Mouse (Mus musculus) limb, embryonic 15.5 days (tissue): ENCODE data around the gene Cadm1. TPM values are rescaled to one million over a fixed set of nuclear protein-coding genes. Genes with fewer than 3 reads are reported as not detected.

Source experiments
- ATAC-seq: fragments of 200-750 bp; cut with Nextera tagmentation; 2 replicates; pipeline ENCODE4 v1.8.0; 2017; ENCODE audit warnings: low read depth, moderate TSS enrichment; ENCODE audit not compliant: insufficient number of reproducible peaks, low FRiP score, low TSS enrichment
- H3K27ac ChIP-seq: fragments of 300-500 bp; sonication (generic); 2 replicates; pipeline ENCODE4 v1.5.1; 2015; ENCODE audit warnings: moderate library complexity, mild to moderate bottlenecking, inconsistent platforms
- H3K27me3 ChIP-seq: fragments of 300-500 bp; sonication (generic); 2 replicates; pipeline ENCODE4 v1.6.1; 2015; ENCODE audit warnings: inconsistent platforms
- H3K36me3 ChIP-seq: fragments of 300-500 bp; sonication (generic); 2 replicates; pipeline ENCODE4 v1.6.1; 2015; ENCODE audit warnings: inconsistent platforms
- H3K4me1 ChIP-seq: fragments of 300-500 bp; sonication (generic); 2 replicates; pipeline ENCODE4 v1.6.1; 2015; ENCODE audit warnings: inconsistent platforms
- H3K4me2 ChIP-seq: fragments of 300-500 bp; sonication (generic); 2 replicates; pipeline ENCODE4 v1.6.1; 2015; ENCODE audit warnings: mild to moderate bottlenecking, inconsistent platforms
- H3K4me3 ChIP-seq: fragments of 300-500 bp; sonication (generic); 2 replicates; pipeline ENCODE4 v1.5.1; 2015; ENCODE audit warnings: mild to moderate bottlenecking, inconsistent platforms
- H3K9ac ChIP-seq: fragments of 300-500 bp; sonication (generic); 2 replicates; pipeline ENCODE4 v1.6.1; 2015; ENCODE audit warnings: inconsistent platforms
- H3K9me3 ChIP-seq: fragments of 300-500 bp; sonication (generic); 2 replicates; pipeline ENCODE4 v1.6.1; 2016; ENCODE audit warnings: inconsistent platforms
- WGBS: fragments of 180-500 bp; shearing (Covaris S2); methylation state at CpG from one replicate; pipeline ENCODE4 v1.1.7; 2015; 5-methylcytosine and 5-hydroxymethylcytosine counted together
- polyA plus RNA-seq: library from polyadenylated mRNA; unstranded; fragments of >200 nt; fragmentation: Nextera tagmentation; extraction: Ambion mirVana; gene quantifications from 2 replicates; pipeline ENCODE4 v1.2.1, GENCODE M21; 2015

Gene Cadm1
- polyA plus RNA-seq, 1 experiment from 2014 or later: 30.0 TPM

DNA sequence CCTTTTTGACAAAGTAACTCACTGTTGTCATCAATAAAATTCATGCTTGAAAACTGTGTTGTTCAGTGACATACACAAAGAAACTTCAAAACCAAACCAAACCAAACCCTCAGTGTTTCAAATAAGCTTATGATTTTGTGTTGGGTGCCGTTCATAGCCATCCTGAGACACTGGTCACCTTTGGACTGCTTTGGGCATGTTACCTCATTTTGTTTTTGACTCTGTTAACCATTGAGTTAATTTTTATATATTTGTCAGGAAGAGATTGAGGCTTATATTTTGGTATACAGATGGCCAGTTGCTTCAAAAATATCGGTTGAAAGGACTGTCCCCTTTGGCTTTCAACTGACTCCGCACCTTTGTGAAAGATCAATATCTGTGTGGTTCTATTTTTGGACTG is 30.8 kb downstream of the Cadm1 start:
- WGBS: 96% methylated on average over 3 of the region's 3 CpGs
- no peaks in the 10 kb centered on the region for H3K9me3 ChIP-seq

DNA sequence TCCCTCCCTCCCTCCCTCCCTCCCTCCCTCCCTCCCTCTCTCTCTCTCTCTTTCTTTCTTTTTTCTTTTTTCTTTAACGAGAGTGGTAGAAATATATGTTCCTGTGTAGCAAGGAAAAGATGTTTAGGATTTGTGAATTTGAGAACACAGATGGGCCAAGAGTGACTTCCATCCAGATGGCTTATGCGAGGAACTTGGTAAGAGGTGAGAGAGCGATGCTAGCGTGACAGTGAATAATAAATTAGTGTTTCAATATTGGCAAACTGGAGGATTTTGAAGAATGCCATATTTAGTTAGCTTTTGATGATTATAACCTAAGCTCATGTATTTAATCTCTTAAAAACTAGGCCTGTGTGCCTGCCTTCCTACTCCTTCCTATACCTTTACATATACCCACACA is 31.6 kb downstream of the Cadm1 start:
- WGBS: 76% methylated on average over 4 of the region's 4 CpGs
- ATAC-seq: no peak

More for the DNA sequence above, 30.8 kb downstream of the Cadm1 start:
- Histone ChIP-seq H3K4me2 (no peak overlapping the region), H3K27me3 (no peaks in the 10 kb centered on the region), H3K4me1 (peaks cover 4% of the 10 kb centered on the region; the same call in 1 of the 2 replicates), H3K36me3 (no peaks in the 10 kb centered on the region), H3K4me3 (no peak overlapping the region), H3K27ac (no peak overlapping the region), H3K9ac (no peak overlapping the region)
- ATAC-seq: no peak

DNA sequence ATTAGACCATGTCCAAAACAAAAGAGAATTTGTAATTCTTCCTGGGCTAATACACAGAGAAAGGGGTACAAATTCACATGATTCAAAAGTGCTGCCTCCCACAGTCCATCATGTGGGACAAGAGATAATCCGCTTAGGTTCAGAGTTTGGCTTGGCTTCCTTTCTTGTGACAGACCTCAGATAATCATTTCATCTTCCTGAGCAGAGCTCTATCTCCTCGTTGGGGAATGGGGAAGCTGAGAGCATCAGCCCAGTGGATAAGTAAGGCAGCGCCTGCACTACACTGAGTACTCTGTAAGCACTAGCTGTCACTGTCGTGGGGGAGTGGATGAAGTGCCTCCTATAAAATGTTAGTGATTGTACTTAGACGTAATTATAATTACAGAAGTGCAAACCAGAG is 35.1 kb downstream of the Cadm1 start:
- H3K36me3 ChIP-seq: no peaks in the 10 kb centered on the region
- no peak overlapping the region for H3K4me3 ChIP-seq
- H3K27me3 ChIP-seq: peaks cover 3% of the 10 kb centered on the region; the same call in 1 of the 2 replicates
- H3K4me1 ChIP-seq: no peaks in the 10 kb centered on the region
- no peak overlapping the region for H3K4me2 ChIP-seq
- no peak overlapping the region for H3K9ac ChIP-seq
- ATAC-seq: no peak
- 61% methylated on average over 5 of the region's 5 CpGs for WGBS
- H3K27ac ChIP-seq: no peak overlapping the region
- H3K9me3 ChIP-seq: no peaks in the 10 kb centered on the region

More for the DNA sequence above, 31.6 kb downstream of the Cadm1 start:
- no peaks in the 10 kb centered on the region for H3K27me3 ChIP-seq
- H3K36me3 ChIP-seq: no peaks in the 10 kb centered on the region
- no peaks in the 10 kb centered on the region for H3K9me3 ChIP-seq
- no peak overlapping the region for H3K27ac ChIP-seq
- H3K9ac ChIP-seq: no peak overlapping the region
- H3K4me1 ChIP-seq: peaks cover 4% of the 10 kb centered on the region; the same call in 1 of the 2 replicates
- no peak overlapping the region for H3K4me2 ChIP-seq
- no peak overlapping the region for H3K4me3 ChIP-seq

DNA sequence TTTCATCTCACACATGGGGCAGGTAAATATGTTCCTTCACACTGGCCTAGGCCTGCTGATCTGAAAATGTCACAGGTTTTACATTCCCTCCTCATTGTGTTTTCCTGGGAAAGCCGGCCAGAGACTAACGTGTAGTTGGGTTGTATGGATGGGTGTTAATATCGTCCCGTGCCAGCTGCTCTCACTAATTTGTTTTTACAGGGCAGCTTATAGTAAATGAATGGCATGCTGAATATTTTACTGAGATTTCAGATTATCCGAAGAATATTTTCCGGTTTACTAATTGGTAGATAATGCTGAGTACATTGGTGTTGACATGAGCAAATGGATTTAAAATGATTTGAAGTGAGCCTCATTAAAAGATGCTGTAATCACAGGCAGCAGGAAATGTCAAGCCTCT is 37.9 kb downstream of the Cadm1 start:
- Histone ChIP-seq H3K27me3 (peaks cover 23% of the 10 kb centered on the region), H3K9ac (no peak overlapping the region)
- ATAC-seq: no peak

DNA sequence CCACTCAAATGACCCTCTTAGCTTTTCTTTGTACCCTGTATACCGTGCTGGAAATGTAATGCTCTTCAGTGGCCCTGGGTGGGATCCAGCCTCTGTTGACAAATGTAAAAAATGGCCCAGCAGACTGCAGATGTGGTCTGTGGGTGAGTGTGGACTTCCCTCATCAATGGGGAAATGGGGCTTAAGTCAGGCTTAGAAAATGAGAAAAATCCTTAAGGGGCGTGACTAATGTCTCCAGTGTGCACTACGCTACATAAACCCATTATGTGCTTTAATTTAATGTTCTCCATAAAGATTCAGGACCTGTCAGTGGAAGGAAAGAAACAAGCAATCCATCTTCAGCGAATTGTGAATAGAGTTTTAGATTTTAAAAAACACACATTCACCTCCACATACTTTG is 40.2 kb downstream of the Cadm1 start:
- ATAC-seq: no peak
- Histone ChIP-seq H3K9ac (no peak overlapping the region), H3K4me1 (peaks cover 11% of the 10 kb centered on the region), H3K9me3 (no peaks in the 10 kb centered on the region), H3K4me2 (no peak overlapping the region), H3K36me3 (no peaks in the 10 kb centered on the region), H3K27me3 (peaks cover 31% of the 10 kb centered on the region), H3K4me3 (no peak overlapping the region), H3K27ac (no peak overlapping the region)
- WGBS: 71% methylated on average over 4 of the region's 4 CpGs

More for the DNA sequence above, 37.9 kb downstream of the Cadm1 start:
- Histone ChIP-seq H3K4me3 (no peak overlapping the region), H3K4me1 (peaks cover 3% of the 10 kb centered on the region; the same call in 1 of the 2 replicates), H3K36me3 (no peaks in the 10 kb centered on the region), H3K27ac (no peak overlapping the region), H3K9me3 (no peaks in the 10 kb centered on the region), H3K4me2 (no peak overlapping the region)
- 57% methylated on average over 6 of the region's 6 CpGs for WGBS

DNA sequence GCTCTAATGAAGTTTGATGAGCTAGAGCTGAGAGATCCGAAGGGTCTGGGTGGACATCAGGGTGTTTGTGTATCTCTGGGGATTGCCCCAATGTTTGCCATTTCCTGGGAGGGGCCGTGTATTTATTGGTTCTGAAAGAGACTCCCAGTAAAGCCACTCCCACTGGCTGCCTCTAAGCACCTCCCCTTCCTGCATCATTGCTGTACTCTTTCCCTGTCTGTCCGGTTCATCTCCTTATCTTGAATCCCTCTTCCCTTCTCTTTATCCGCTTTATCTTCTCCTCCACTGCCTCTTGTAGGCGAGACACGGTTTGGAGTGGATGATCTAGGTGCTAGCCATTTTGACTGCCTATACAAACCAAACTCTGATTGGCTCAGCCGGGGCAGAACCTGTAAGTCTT is 41.5 kb downstream of the Cadm1 start:
- no peak overlapping the region for H3K4me3 ChIP-seq
- no peaks in the 10 kb centered on the region for H3K9me3 ChIP-seq
- no peak for ATAC-seq
- H3K27me3 ChIP-seq: peaks cover 35% of the 10 kb centered on the region
- H3K27ac ChIP-seq: no peak overlapping the region
- H3K36me3 ChIP-seq: no peaks in the 10 kb centered on the region
- 83% methylated on average over 7 of the region's 7 CpGs for WGBS
- peaks cover 13% of the 10 kb centered on the region for H3K4me1 ChIP-seq
- no peak overlapping the region for H3K4me2 ChIP-seq
- H3K9ac ChIP-seq: no peak overlapping the region

DNA sequence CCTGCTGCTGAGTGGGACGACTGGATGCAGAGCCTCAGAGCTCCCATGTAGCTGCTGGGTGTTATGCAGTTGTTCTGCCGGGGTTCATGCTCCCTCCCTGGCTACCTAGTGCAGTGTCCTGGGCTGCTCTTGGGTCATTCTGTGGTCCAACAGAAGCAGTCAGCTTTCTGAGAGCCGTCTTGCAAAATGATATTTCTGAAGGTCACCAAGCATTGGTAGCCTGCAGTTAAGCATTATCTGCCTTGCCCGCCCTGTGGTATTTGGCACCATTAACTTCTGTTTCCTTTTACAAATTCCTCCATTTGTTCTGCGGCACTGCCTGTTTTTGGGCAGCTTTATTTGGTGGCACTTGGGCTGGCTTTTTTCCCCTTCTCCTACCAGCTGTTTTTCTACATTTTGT is 42.2 kb downstream of the Cadm1 start:
- H3K9me3 ChIP-seq: no peaks in the 10 kb centered on the region
- H3K27me3 ChIP-seq: peaks cover 39% of the 10 kb centered on the region
- no peak overlapping the region for H3K27ac ChIP-seq
- peaks cover 13% of the 10 kb centered on the region for H3K4me1 ChIP-seq
- WGBS: 76% methylated on average over 5 of the region's 5 CpGs
- no peaks in the 10 kb centered on the region for H3K36me3 ChIP-seq
- no peak overlapping the region for H3K4me3 ChIP-seq
- H3K9ac ChIP-seq: no peak overlapping the region
- ATAC-seq: no peak
- no peak overlapping the region for H3K4me2 ChIP-seq

DNA sequence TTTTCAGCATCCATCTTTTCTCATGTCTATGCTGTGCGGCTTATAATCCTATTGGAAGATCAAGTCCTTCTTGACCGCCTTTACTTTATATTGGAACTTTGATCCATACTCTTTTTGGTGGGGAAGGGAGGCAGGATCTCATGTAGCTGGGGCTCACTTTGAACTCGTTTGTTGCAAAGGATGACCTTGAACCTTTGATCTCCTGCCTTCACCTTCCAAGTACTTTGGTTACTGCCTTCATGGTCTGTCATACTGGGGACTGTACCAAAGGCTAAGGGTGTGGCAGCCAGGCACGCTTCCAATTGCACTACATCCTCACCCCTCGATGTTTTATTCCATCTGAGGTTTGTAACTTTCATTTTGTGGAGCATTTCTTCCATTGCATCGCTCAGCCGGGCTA is 43.5 kb downstream of the Cadm1 start:
- peaks cover 39% of the 10 kb centered on the region for H3K27me3 ChIP-seq
- no peaks in the 10 kb centered on the region for H3K9me3 ChIP-seq
- H3K9ac ChIP-seq: no peak overlapping the region
- H3K36me3 ChIP-seq: no peaks in the 10 kb centered on the region
- H3K4me3 ChIP-seq: no peak overlapping the region
- no peak overlapping the region for H3K4me2 ChIP-seq
- no peak for ATAC-seq
- no peak overlapping the region for H3K27ac ChIP-seq
- peaks cover 13% of the 10 kb centered on the region for H3K4me1 ChIP-seq
- WGBS: 74% methylated on average over 7 of the region's 7 CpGs

DNA sequence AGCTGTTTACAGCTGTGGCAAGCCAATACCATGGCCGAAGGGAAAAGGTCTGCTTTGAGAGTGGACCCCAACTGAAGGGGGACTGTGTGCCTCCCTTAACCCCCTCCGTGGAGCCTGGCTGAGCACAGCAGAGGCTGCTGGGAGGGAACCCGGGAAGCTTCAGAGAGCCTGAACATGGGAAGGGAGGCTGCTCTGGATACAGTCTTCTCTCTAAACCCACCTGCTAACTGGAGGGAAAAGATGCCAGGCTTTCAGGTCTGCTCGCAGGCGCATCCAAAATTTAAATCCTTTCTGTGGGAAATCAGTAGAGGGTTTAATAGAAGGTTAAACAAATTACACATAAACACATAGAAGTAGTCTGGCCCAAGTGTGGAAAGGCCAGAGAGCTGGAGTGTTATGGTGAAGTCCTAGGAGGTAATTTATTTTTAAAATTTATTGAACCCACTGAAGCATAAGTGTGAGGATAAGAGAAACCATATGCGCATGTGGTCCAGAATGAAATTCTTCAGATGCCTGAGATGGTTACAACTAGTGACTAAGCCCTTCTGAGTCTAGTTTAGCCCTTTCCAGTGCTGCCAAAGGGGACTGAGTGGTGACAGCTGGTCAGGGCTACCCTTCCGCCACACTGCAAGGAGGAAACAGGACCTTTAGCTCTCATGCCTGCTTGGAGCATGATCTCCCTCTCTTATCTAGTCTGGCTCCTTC is 44.9 kb downstream of the Cadm1 start:
- Histone ChIP-seq H3K9me3 (no peaks in the 10 kb centered on the region), H3K9ac (no peak overlapping the region), H3K4me2 (no peak overlapping the region), H3K36me3 (no peaks in the 10 kb centered on the region), H3K4me1 (peaks cover 13% of the 10 kb centered on the region), H3K27me3 (peaks cover 37% of the 10 kb centered on the region), H3K27ac (no peak overlapping the region), H3K4me3 (no peak overlapping the region)
- no peak for ATAC-seq
- WGBS: 19% methylated on average over 7 of the region's 7 CpGs

DNA sequence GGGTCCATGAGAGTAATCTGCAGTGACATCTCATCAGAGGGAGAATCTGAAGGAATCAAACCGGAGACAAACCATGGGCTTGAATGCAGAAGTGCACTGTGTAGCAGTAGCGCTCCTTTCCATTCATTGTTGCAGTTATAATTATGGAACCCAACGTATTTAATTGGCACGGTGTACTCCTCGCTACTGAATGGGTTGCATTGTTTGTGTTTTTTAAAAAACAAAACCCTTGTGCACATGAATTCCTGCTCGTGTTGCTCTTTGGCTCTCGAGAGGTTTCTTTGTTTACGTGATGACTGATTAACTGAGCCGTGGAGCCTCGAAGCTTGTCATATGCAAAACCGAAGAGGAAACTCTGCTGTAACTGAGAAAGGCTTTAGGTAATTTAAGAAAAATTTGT is 45.8 kb downstream of the Cadm1 start:
- Histone ChIP-seq H3K27ac (no peak overlapping the region), H3K9ac (no peak overlapping the region), H3K9me3 (no peaks in the 10 kb centered on the region), H3K36me3 (no peaks in the 10 kb centered on the region), H3K4me1 (peaks cover 10% of the 10 kb centered on the region), H3K27me3 (peaks cover 32% of the 10 kb centered on the region), H3K4me3 (no peak overlapping the region), H3K4me2 (no peak overlapping the region)
- 77% methylated on average over 11 of the region's 11 CpGs for WGBS
- ATAC-seq: no peak

DNA sequence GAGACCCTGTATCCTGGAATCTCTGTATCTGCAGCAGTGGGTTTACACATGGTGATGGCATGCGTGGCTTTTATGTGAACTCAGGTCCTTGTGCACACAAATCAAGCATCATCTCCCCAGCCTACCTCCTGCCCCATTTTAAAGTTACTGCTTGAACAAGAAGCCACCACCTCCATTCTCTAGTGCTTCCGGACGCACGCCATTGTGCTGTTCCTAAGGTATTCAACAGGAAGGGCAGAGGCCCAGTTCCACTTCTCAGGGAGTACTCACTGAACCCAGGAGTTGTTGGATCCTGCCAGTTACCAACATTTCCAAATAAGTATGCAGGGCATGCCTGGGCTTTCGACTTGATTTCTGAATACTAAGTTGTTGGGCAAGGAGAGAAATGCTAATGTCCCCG is 49.5 kb downstream of the Cadm1 start:
- Histone ChIP-seq H3K36me3 (no peaks in the 10 kb centered on the region), H3K27ac (no peak overlapping the region), H3K4me2 (no peak overlapping the region), H3K4me3 (no peak overlapping the region), H3K9ac (no peak overlapping the region), H3K9me3 (no peaks in the 10 kb centered on the region), H3K27me3 (peaks cover 16% of the 10 kb centered on the region), H3K4me1 (peaks cover 9% of the 10 kb centered on the region)
- WGBS: 92% methylated on average over 6 of the region's 6 CpGs
- no peak for ATAC-seq

DNA sequence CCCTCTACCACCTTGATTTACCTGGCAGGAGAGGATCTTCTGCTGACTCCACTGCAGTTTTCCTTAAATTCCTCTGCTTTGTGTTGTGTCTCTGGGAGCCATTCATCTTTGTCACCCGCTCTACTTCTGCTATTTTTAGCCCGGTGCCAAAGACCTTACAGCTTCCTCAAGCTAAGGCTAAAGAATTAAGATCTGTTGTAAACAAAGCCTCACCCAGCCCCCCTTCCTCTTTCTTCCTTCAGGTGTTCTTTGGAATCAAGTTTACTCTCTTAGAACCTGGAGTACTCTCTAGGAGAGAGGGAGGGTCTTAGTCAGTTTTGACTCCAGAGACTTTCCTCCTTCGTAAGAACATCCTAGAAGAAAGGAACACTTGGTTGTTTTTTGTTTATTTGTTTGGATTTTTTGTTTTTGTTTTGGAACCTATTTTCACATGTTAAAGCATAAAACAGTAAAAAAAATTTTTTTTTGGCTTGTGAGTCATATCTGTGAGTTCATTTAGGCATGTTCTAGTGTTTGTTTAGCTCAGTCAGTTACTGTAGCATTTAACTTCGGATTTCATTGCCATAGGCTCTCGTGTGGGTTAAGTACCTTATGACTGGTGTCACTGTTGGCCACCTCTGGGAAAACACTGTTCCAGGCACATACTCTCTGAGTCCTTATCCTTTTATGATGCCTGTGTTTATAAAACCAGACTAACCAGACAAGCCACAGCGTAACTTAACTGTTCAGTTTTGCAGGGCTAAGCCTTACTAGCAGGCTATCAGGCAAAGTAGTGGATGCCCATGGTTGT is 51.8 kb downstream of the Cadm1 start:
- no peak for ATAC-seq
- H3K4me2 ChIP-seq: no peak overlapping the region
- H3K4me1 ChIP-seq: peaks cover 17% of the 10 kb centered on the region
- H3K4me3 ChIP-seq: no peak overlapping the region
- no peak overlapping the region for H3K27ac ChIP-seq
- H3K36me3 ChIP-seq: no peaks in the 10 kb centered on the region
- H3K9me3 ChIP-seq: no peaks in the 10 kb centered on the region
- 60% methylated on average over 6 of the region's 6 CpGs for WGBS
- no peak overlapping the region for H3K9ac ChIP-seq
- peaks cover 19% of the 10 kb centered on the region; the same call in 1 of the 2 replicates for H3K27me3 ChIP-seq
